Mouse (Mus musculus) frontal cortex, adult 2 months (tissue): ENCODE measurements around the gene Hook1. TPM values are rescaled to one million over a fixed set of nuclear protein-coding genes. Genes with fewer than 3 reads are reported as not detected.

Experiments
- polyA plus RNA-seq: library from polyadenylated mRNA; depleted of rRNA; stranded (reverse); fragments of >200 nt; gene quantifications from 2 replicates; pipeline ENCODE4 v1.2.3, GENCODE M21; 2012; rRNA removed

Gene Hook1
- polyA plus RNA-seq, 1 experiment, result 70.6 TPM

Other genes with a start within 250 kb of the Hook1 start
- gene Cyp2j13, start 110.3 kb downstream of the Hook1 start, polyA plus RNA-seq, result 0.02 and 0.08 TPM in 2 replicates
- 2.6 TPM in 2 replicates for gene Cyp2j12, start 173.9 kb downstream of the Hook1 start, polyA plus RNA-seq